Mouse (Mus musculus): ENCODE results near the gene Pcnx2. TPM values are rescaled to one million over a fixed set of nuclear protein-coding genes. Genes with fewer than 3 reads are reported as not detected.

Gene Pcnx2
- polyA plus RNA-seq, 1 experiment: not detected

- H3K4me1 ChIP-seq: no peaks in the 10 kb centered on the region; the same call in 1 of the 2 replicates
- H3K4me3 ChIP-seq (replicated peaks): no peak overlapping the region
- no peaks in the 10 kb centered on the region for H3K9me3 ChIP-seq
- H3K27me3 ChIP-seq (replicated peaks): peaks cover 9% of the 10 kb centered on the region
- H3K36me3 ChIP-seq (replicated peaks; ENCODE audit: low read length): no peaks in the 10 kb centered on the region
- TF ChIP-seq FLI1 (IDR thresholded peaks at IDR 0.05; ENCODE audit: low read length): no peak
- no peak for TF ChIP-seq GATA1 (IDR thresholded peaks at IDR 0.05; ENCODE audit: borderline replicate concordance, low read length)
Measured at GRCm38 (mm10) chr8:125919560-125919959, 21.4 kb upstream of the Pcnx2 start.

DNA sequence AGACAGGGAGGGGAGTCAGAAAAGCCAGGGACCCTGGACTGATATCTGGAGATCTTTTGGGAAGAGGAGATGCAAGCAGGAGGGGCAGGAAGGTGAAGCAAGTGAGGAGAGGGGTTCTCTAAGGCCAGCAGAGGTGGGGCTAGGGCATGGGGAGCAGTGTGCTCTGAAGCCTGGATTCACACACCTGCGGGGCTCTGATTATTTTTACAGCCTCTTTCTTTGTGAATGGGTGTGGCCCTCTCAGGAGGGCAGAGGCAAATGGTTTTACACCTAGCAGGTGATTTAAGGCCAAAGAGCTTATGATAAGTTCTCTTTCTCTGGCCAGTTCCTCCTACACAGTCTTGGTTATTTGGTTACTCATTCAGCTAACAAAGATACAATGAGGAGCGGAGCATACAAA lies 20.6 kb upstream of the Pcnx2 start:
- TF ChIP-seq FLI1 (IDR thresholded peaks at IDR 0.05; ENCODE audit: low read length) (no peak), GATA1 (IDR thresholded peaks at IDR 0.05; ENCODE audit: borderline replicate concordance, low read length) (no peak)
- H3K9me3 ChIP-seq: no peaks in the 10 kb centered on the region
- no peaks in the 10 kb centered on the region for H3K36me3 ChIP-seq (replicated peaks; ENCODE audit: low read length)
- no peaks in the 10 kb centered on the region; the same call in 1 of the 2 replicates for H3K4me1 ChIP-seq
- peaks cover 9% of the 10 kb centered on the region for H3K27me3 ChIP-seq (replicated peaks)
- H3K4me3 ChIP-seq (replicated peaks): no peak overlapping the region

- no peaks in the 10 kb centered on the region for H3K9me3 ChIP-seq
- H3K36me3 ChIP-seq (replicated peaks; ENCODE audit: low read length): no peaks in the 10 kb centered on the region
- no peaks in the 10 kb centered on the region; the same call in 1 of the 2 replicates for H3K4me1 ChIP-seq
- H3K27me3 ChIP-seq (replicated peaks): peaks cover 24% of the 10 kb centered on the region
- TF ChIP-seq GATA1 (IDR thresholded peaks at IDR 0.05; ENCODE audit: borderline replicate concordance, low read length) (no peak), FLI1 (IDR thresholded peaks at IDR 0.05; ENCODE audit: low read length) (no peak)
- no peak overlapping the region for H3K4me3 ChIP-seq (replicated peaks)
Measured at GRCm38 (mm10) chr8:125917013-125917412, 18.9 kb upstream of the Pcnx2 start.

DNA sequence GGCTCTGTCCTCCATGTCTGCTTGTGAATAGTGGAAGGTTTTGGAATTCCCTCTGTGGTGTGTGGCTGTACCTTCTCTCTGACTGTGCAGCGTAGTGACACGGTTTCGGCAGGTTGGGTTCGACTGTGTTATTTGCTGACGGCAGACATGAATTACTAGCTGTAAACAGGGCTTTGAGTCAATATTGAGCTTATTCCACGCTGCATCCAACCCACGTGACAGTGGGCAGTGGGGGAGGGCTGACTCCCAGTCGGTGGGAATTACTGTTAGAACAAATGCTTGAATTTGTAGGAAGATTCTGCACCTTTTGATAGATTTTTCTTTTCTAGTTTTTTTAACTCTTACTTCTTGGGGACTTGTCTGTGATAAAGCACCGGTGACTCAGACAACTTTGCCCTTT lies 16.3 kb upstream of the Pcnx2 start:
- no peak overlapping the region for H3K4me3 ChIP-seq (replicated peaks)
- H3K9me3 ChIP-seq: peaks cover 3% of the 10 kb centered on the region; the same call in 1 of the 2 replicates
- H3K36me3 ChIP-seq (replicated peaks; ENCODE audit: low read length): no peaks in the 10 kb centered on the region
- peaks cover 48% of the 10 kb centered on the region for H3K27me3 ChIP-seq (replicated peaks)
- H3K4me1 ChIP-seq: peaks cover 5% of the 10 kb centered on the region; the same call in 1 of the 2 replicates
- TF ChIP-seq GATA1 (IDR thresholded peaks at IDR 0.05; ENCODE audit: borderline replicate concordance, low read length) (no peak), FLI1 (IDR thresholded peaks at IDR 0.05; ENCODE audit: low read length) (no peak)

DNA sequence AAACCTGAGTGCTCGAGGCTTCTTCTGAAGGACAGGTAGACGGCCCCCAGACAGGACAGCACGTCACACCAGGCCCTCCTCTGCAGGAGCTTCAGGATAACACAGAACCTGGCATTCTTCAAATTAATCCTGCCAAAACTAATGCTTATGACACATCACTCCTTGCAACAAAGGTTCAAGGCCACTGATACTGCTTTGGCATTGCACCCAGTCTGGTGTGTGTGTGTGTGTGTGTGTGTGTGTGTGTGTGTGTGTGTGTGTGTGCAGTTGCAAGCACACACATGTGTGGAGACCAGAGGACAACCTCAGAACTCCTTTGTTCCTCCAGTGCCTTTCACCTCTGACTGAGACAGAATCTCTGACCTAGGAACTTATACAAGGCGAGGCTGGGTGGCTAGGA lies 15.1 kb upstream of the Pcnx2 start:
- Histone ChIP-seq H3K27me3 (replicated peaks) (peaks cover 59% of the 10 kb centered on the region), H3K36me3 (replicated peaks; ENCODE audit: low read length) (no peaks in the 10 kb centered on the region), H3K4me3 (replicated peaks) (no peak overlapping the region), H3K4me1 (peaks cover 5% of the 10 kb centered on the region; the same call in 1 of the 2 replicates), H3K9me3 (peaks cover 9% of the 10 kb centered on the region; the same call in 1 of the 2 replicates)
- no peak for TF ChIP-seq GATA1 (IDR thresholded peaks at IDR 0.05; ENCODE audit: borderline replicate concordance, low read length)
- TF ChIP-seq FLI1 (IDR thresholded peaks at IDR 0.05; ENCODE audit: low read length): no peak

DNA sequence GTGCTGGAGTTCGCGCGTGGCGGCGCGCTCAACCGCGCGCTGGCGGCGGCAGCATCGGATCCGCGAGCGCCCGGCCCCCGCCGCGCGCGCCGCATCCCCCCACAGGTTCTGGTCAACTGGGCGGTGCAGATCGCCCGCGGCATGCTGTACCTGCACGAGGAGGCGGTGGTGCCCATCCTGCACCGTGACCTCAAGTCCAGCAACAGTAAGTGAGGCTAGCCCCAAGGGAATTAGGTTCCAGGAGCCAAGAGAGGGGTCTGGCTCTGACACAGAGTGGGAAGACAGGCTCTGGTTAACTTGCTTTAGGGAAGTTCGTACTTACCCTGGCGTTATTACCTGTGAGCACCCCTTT lies 13.1 kb upstream of the Pcnx2 start:
- TF ChIP-seq FLI1 (IDR thresholded peaks at IDR 0.05; ENCODE audit: low read length): no peak
- no peak for TF ChIP-seq GATA1 (IDR thresholded peaks at IDR 0.05; ENCODE audit: borderline replicate concordance, low read length)
- no peaks in the 10 kb centered on the region for H3K36me3 ChIP-seq (replicated peaks; ENCODE audit: low read length)
- peaks cover 5% of the 10 kb centered on the region; the same call in 1 of the 2 replicates for H3K4me1 ChIP-seq
- peaks cover 15% of the 10 kb centered on the region for H3K9me3 ChIP-seq
- no peak overlapping the region for H3K4me3 ChIP-seq (replicated peaks)
- peaks cover 59% of the 10 kb centered on the region for H3K27me3 ChIP-seq (replicated peaks)

DNA sequence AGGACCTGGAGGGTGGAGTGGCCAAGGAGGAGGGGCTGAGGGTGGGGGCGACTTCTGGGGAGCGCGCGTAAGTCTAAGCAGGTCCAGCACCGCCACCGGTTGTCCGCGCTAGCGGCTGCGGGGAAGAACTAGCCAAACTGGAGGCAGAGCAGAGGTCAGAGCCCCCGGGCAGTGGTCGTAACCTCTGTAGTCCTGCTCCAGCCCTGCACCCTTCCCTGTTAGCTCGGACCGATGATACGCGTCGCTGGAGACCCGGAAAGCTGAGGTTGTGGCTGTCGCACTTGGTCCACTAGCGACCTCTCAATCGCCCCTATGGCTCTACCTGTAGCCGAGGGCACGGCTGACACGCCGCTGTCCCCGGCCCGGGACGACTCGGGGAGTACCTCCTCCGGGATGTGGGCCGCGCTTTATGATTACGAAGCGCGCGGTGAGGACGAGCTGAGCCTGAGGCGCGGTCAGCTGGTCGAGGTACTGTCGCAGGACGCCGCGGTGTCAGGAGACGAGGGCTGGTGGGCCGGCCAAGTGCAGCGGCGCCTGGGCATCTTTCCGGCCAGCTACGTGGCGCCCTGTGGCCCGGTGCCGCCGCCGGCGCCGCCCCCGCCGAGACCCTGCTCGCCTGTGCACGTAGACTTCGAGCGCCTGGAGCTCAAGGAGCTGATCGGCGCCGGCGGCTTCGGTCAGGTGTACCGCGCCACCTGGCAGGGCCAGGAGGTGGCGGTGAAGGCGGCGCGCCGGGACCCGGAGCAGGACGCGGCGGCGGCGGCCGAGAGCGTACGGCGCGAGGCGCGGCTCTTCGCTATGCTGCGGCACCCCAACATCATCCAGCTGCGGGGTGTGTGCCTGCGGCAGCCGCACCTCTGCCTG lies 12.5 kb upstream of the Pcnx2 start, which contains the start of gene Map3k21:
Map3k21 (plus strand) TSS at position 86 of the 864 bp plus-strand sequence.
- no peak for TF ChIP-seq GATA1 (IDR thresholded peaks at IDR 0.05; ENCODE audit: borderline replicate concordance, low read length)
- no peak for TF ChIP-seq FLI1 (IDR thresholded peaks at IDR 0.05; ENCODE audit: low read length)
- Histone ChIP-seq H3K36me3 (replicated peaks; ENCODE audit: low read length) (no peaks in the 10 kb centered on the region), H3K27me3 (replicated peaks) (peaks cover 56% of the 10 kb centered on the region), H3K4me3 (replicated peaks) (no peak within 1 kb of the TSS), H3K9me3 (peaks cover 15% of the 10 kb centered on the region), H3K4me1 (peaks cover 5% of the 10 kb centered on the region; the same call in 1 of the 2 replicates)

DNA sequence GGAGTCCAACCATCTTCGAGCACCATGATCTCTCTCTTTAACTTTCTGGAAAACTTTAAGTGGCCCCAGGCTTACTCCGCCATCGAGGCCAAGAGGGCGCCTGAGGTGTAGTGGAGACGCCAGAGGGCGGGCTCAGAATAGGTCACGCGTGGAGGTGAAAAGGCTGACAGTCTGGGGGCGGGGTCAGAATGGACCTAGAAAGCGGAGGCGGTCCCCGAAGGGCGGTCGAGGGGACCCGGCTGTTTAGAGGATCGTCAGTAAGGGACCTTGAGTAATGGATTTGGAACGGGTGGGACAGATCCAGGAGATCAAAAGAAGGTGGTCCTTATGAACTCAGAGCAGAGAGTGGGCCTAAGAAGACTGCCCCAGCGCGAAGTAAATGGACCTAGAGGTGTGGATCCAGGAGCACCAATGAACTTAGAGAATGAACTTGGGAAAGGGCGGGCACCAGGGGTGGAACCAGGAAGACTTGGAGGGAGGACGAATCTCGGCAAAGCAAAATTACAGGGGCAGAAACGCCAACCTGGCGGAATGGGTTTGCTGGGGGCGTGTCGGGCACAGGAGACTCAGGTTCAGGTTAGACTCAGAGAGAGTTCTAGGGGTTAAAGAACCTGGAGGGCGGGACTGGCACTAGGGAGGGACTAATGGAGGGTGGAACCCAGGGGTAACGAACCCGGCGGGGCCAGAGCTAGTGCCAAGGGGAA lies 11.7 kb upstream of the Pcnx2 start:
- Histone ChIP-seq H3K27me3 (replicated peaks) (peaks cover 54% of the 10 kb centered on the region), H3K4me1 (peaks cover 5% of the 10 kb centered on the region; the same call in 1 of the 2 replicates), H3K36me3 (replicated peaks; ENCODE audit: low read length) (no peaks in the 10 kb centered on the region), H3K9me3 (peaks cover 15% of the 10 kb centered on the region), H3K4me3 (replicated peaks) (no peak overlapping the region)
- TF ChIP-seq FLI1 (IDR thresholded peaks at IDR 0.05; ENCODE audit: low read length) (no peak), GATA1 (IDR thresholded peaks at IDR 0.05; ENCODE audit: borderline replicate concordance, low read length) (no peak)

DNA sequence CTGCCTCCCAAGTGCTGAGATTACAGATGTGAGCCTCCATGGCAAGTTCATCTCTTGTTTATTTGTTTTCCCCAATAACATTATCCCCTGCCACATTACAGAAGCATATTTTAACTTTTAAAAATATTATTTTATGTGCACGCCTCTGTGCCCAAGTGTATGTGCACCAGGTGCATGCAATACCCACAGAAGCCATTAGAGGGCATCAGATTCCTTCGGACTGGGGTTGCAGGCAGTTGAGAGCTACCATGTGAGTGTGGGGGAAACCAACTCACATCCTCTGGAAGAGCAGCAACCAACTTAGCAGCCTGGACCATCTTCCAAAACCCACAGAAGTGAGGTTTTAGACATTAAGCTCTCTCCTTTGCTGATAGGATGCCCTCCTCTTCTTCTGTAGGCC lies 9.2 kb upstream of the Pcnx2 start:
- TF ChIP-seq FLI1 (IDR thresholded peaks at IDR 0.05; ENCODE audit: low read length) (no peak), GATA1 (IDR thresholded peaks at IDR 0.05; ENCODE audit: borderline replicate concordance, low read length) (no peak)
- Histone ChIP-seq H3K9me3 (peaks cover 15% of the 10 kb centered on the region), H3K36me3 (replicated peaks; ENCODE audit: low read length) (no peaks in the 10 kb centered on the region), H3K4me1 (peaks cover 5% of the 10 kb centered on the region; the same call in 1 of the 2 replicates), H3K27me3 (replicated peaks) (peaks cover 42% of the 10 kb centered on the region), H3K4me3 (replicated peaks) (no peak overlapping the region)
